ENCODE assay signal across 9 mouse cellular contexts in genomic region chr7:126760956-126761355, GRCm38 (mm10). TPM values are rescaled to one million over a fixed set of nuclear protein-coding genes. Genes with fewer than 3 reads are reported as not detected.
DNase-seq lines count a peak whose midpoint lies in the region; ATAC-seq lines count a peak whose summit lies in the region.
"Had no signal": no experiment of that assay in that cellular context is flagged by ENCODE, and none has a peak within 500 bp of the region (broad histone marks: within the 10 kb centered on the region; RNA-seq: fewer than 3 reads in every experiment).

No protein-coding gene starts in this region.

- peak overlapping the region; percentile 84 for H3K4me3 ChIP-seq in erythroblast, embryonic 14.5 days (replicated peaks)
- 0 out of 2 replicates have a peak overlapping the region, but pooled peaks have one; percentile 73 for H3K4me3 ChIP-seq in forebrain, embryonic 11.5 days (ENCODE audit: low read depth, low read length)
- H3K4me3 ChIP-seq in liver, embryonic 11.5 days (ENCODE audit: low read depth, low read length) = peak overlapping the region; percentile 79

- no peak for ATAC-seq in erythroblast, adult 5-6 weeks (replicated peaks; ENCODE audit: low FRiP score, poor library complexity, severe bottlenecking)
- no peak for ATAC-seq in forebrain, embryonic 11.5 days (replicated peaks; ENCODE audit: low FRiP score)
- no peak for ATAC-seq in liver, embryonic 11.5 days (replicated peaks; ENCODE audit: low FRiP score)
- ATAC-seq: CD4-positive, CD25-positive, alpha-beta regulatory T cell, adult 4 months had no signal

- H3K27ac ChIP-seq in forebrain, embryonic 11.5 days (ENCODE audit: low read depth, low read length) = peak overlapping the region; percentile 48; the same call in 1 of the 2 replicates
- peak overlapping the region; percentile 86 for H3K27ac ChIP-seq in liver, embryonic 11.5 days (ENCODE audit: low read depth, low read length)

- peaks cover 51% of the 10 kb centered on the region for H3K36me3 ChIP-seq in erythroblast, embryonic 14.5 days (ENCODE audit: control insufficient read depth)
- no peaks in the 10 kb centered on the region for H3K36me3 ChIP-seq in forebrain, embryonic 11.5 days (ENCODE audit: control insufficient read depth, insufficient read depth, low read length)
- peaks cover 15% of the 10 kb centered on the region; the same call in 1 of the 2 replicates for H3K36me3 ChIP-seq in liver, embryonic 11.5 days (ENCODE audit: control insufficient read depth, insufficient read depth, low read length)

- H3K9ac ChIP-seq in forebrain, embryonic 11.5 days (ENCODE audit: low read length) = peak overlapping the region; percentile 81
- 0 out of 2 replicates have a peak overlapping the region, but pooled peaks have one; percentile 2 for H3K9ac ChIP-seq in liver, embryonic 11.5 days (ENCODE audit: low read depth, low read length)

- peak overlapping the region; percentile 91; the same call in 1 of the 2 replicates for H3K4me2 ChIP-seq in forebrain, embryonic 11.5 days (ENCODE audit: low read depth, low read length, severe bottlenecking)
- peak overlapping the region; percentile 97 for H3K4me2 ChIP-seq in liver, embryonic 11.5 days

- 77% methylated on average over 4 of the region's 4 CpGs for WGBS in forebrain, embryonic 11.5 days
- WGBS in liver, embryonic 11.5 days = 59% methylated on average over 4 of the region's 4 CpGs

- peaks cover 62% of the 10 kb centered on the region for H3K4me1 ChIP-seq in erythroblast, embryonic 14.5 days (ENCODE audit: control insufficient read depth)
- peaks cover 4% of the 10 kb centered on the region; the same call in 1 of the 2 replicates for H3K4me1 ChIP-seq in forebrain, embryonic 11.5 days (replicated peaks; ENCODE audit: control insufficient read depth, insufficient read depth, low read length)
- H3K4me1 ChIP-seq in liver, embryonic 11.5 days (replicated peaks; ENCODE audit: control insufficient read depth, insufficient read depth, low read length) = peaks cover 38% of the 10 kb centered on the region

- no peaks in the 10 kb centered on the region for H3K27me3 ChIP-seq in erythroblast, embryonic 14.5 days (ENCODE audit: control insufficient read depth)
- H3K27me3 ChIP-seq in forebrain, embryonic 11.5 days (ENCODE audit: control insufficient read depth, insufficient read depth, low read length) = no peaks in the 10 kb centered on the region
- no peaks in the 10 kb centered on the region for H3K27me3 ChIP-seq in liver, embryonic 11.5 days (replicated peaks; ENCODE audit: control insufficient read depth, insufficient read depth, low read length)

- H3K9me3 ChIP-seq in erythroblast, embryonic 14.5 days (ENCODE audit: control insufficient read depth, low read length) = no peaks in the 10 kb centered on the region; the same call in 1 of the 2 replicates
- no peaks in the 10 kb centered on the region for H3K9me3 ChIP-seq in forebrain, embryonic 11.5 days (ENCODE audit: control insufficient read depth, low read length)
- no peaks in the 10 kb centered on the region for H3K9me3 ChIP-seq in liver, embryonic 11.5 days (ENCODE audit: control insufficient read depth, low read length)

- peak; percentile 43 for DNase-seq in 416B (ENCODE audit: low read depth)
- DNase-seq in forebrain, embryonic 11.5 days (ENCODE audit: low spot score) = no peak
- DNase-seq in liver, embryonic 11.5 days (ENCODE audit: low spot score) = no peak
- DNase-seq in spleen, postnatal 10 days (ENCODE audit: low spot score in 2 of 2) = no peak
- no peak for DNase-seq in gastrocnemius, adult 18-20 months (ENCODE audit: low spot score)
- DNase-seq in left cerebral cortex, adult 9 months (ENCODE audit: low spot score in 2 of 2) = no peak

RNA-seq across cellular contexts. Expression of gene Mapk3, which starts 1.6 kb away (rescaled TPM):
- 16.3 and 18.0 TPM in 2 replicates for polyA plus RNA-seq in erythroblast, embryonic 14.5 days (2012)
- 46.1 and 51.8 TPM in 2 replicates for total RNA-seq in erythroblast, adult 5-6 weeks (2015; ENCODE audit: low replicate concordance)
- total RNA-seq in erythroblast, adult 5-6 weeks (2017; ENCODE audit: low replicate concordance) = 10.9 and 19.4 TPM in 2 replicates
- polyA plus RNA-seq in forebrain, embryonic 11.5 days (2014; fragmentation: Nextera tagmentation; extraction: Ambion mirVana) = 40.1 and 50.6 TPM in 2 replicates
- polyA plus RNA-seq in liver, embryonic 11.5 days (2014; fragmentation: Nextera tagmentation; extraction: Ambion mirVana) = 34.0 and 39.3 TPM in 2 replicates
- 10 to 100 TPM; 16.2 to 20.7 TPM for total RNA-seq in gastrocnemius, adult 18-20 months (2021)

RNA-seq across cellular contexts. Expression of gene Gdpd3, which starts 5.2 kb away (rescaled TPM):
- polyA plus RNA-seq in erythroblast, embryonic 14.5 days (2012) = 0.36 TPM in 1 of 2 replicates, not detected in the other
- 5.6 TPM in 1 of 2 replicates, not detected in the other for total RNA-seq in erythroblast, adult 5-6 weeks (2015; ENCODE audit: low replicate concordance)
- total RNA-seq in erythroblast, adult 5-6 weeks (2017; ENCODE audit: low replicate concordance) = 5.4 and 7.2 TPM in 2 replicates
- polyA plus RNA-seq in forebrain, embryonic 11.5 days (2014; fragmentation: Nextera tagmentation; extraction: Ambion mirVana) = 1.5 and 1.9 TPM in 2 replicates
- polyA plus RNA-seq in liver, embryonic 11.5 days (2014; fragmentation: Nextera tagmentation; extraction: Ambion mirVana) = 0.87 and 0.96 TPM in 2 replicates
- under 1 TPM in 1 of 2 experiments, not detected in 1; 0.46 TPM for total RNA-seq in gastrocnemius, adult 18-20 months (2021)

RNA-seq across cellular contexts. Expression of gene Ypel3, which starts 15.8 kb away (rescaled TPM):
- 156 and 161 TPM in 2 replicates for polyA plus RNA-seq in erythroblast, embryonic 14.5 days (2012)
- 752 and 763 TPM in 2 replicates for total RNA-seq in erythroblast, adult 5-6 weeks (2015; ENCODE audit: low replicate concordance)
- total RNA-seq in erythroblast, adult 5-6 weeks (2017; ENCODE audit: low replicate concordance) = 364 and 550 TPM in 2 replicates
- 63.9 and 80.5 TPM in 2 replicates for polyA plus RNA-seq in forebrain, embryonic 11.5 days (2014; fragmentation: Nextera tagmentation; extraction: Ambion mirVana)
- polyA plus RNA-seq in liver, embryonic 11.5 days (2014; fragmentation: Nextera tagmentation; extraction: Ambion mirVana) = 49.1 and 52.2 TPM in 2 replicates
- 100 to 1,000 TPM in 1 of 2 experiments, 10 to 100 TPM in 1; 84.9 to 101 TPM for total RNA-seq in gastrocnemius, adult 18-20 months (2021)

RNA-seq across cellular contexts. Expression of gene Tbx6, which starts 20.3 kb away (rescaled TPM):
- polyA plus RNA-seq in erythroblast, embryonic 14.5 days (2012) = 3.6 and 4.0 TPM in 2 replicates
- total RNA-seq in erythroblast, adult 5-6 weeks (2015; ENCODE audit: low replicate concordance) = 28.8 and 31.9 TPM in 2 replicates
- total RNA-seq in erythroblast, adult 5-6 weeks (2017; ENCODE audit: low replicate concordance) = 12.3 and 23.2 TPM in 2 replicates
- polyA plus RNA-seq in forebrain, embryonic 11.5 days (2014; fragmentation: Nextera tagmentation; extraction: Ambion mirVana) = 0.28 and 0.61 TPM in 2 replicates
- polyA plus RNA-seq in liver, embryonic 11.5 days (2014; fragmentation: Nextera tagmentation; extraction: Ambion mirVana) = 0.22 and 0.55 TPM in 2 replicates
- total RNA-seq in gastrocnemius, adult 18-20 months (2021) = under 1 TPM; 0.52 to 0.59 TPM

RNA-seq across cellular contexts. Expression of gene Ppp4c, which starts 31.3 kb away (rescaled TPM):
- polyA plus RNA-seq in erythroblast, embryonic 14.5 days (2012) = 11.0 and 12.3 TPM in 2 replicates
- total RNA-seq in erythroblast, adult 5-6 weeks (2015; ENCODE audit: low replicate concordance) = 46.7 and 84.9 TPM in 2 replicates
- total RNA-seq in erythroblast, adult 5-6 weeks (2017; ENCODE audit: low replicate concordance) = 43.5 and 62.7 TPM in 2 replicates
- 348 and 392 TPM in 2 replicates for polyA plus RNA-seq in forebrain, embryonic 11.5 days (2014; fragmentation: Nextera tagmentation; extraction: Ambion mirVana)
- 266 and 269 TPM in 2 replicates for polyA plus RNA-seq in liver, embryonic 11.5 days (2014; fragmentation: Nextera tagmentation; extraction: Ambion mirVana)
- 10 to 100 TPM; 20.5 TPM for total RNA-seq in gastrocnemius, adult 18-20 months (2021)
